ENCODE assay signal across 10 mouse cellular contexts in genomic region chr6:142918691-142919090, GRCm38 (mm10).
"Had no signal": no experiment of that assay in that cellular context is flagged by ENCODE, and none has a peak within 500 bp of the region (broad histone marks: within the 10 kb centered on the region; RNA-seq: fewer than 3 reads in every experiment).

No protein-coding gene starts in this region.

- H3K27ac ChIP-seq: limb, embryonic 12.5 days; liver, embryonic 15.5 days; midbrain, embryonic 10.5 days; neural tube, embryonic 12.5 days; stomach, postnatal 0 days had no signal

- H3K4me3 ChIP-seq: limb, embryonic 12.5 days; liver, embryonic 15.5 days; midbrain, embryonic 10.5 days; myocyte; neural tube, embryonic 12.5 days had no signal

- H3K9me3 ChIP-seq: limb, embryonic 12.5 days; liver, embryonic 15.5 days; midbrain, embryonic 10.5 days; neural tube, embryonic 12.5 days had no signal

- H3K36me3 ChIP-seq: limb, embryonic 12.5 days; liver, embryonic 15.5 days; midbrain, embryonic 10.5 days; neural tube, embryonic 12.5 days had no signal

- H3K27me3 ChIP-seq: limb, embryonic 12.5 days; liver, embryonic 15.5 days; neural tube, embryonic 12.5 days had no signal

- DNase-seq: layer of hippocampus, postnatal 36 days; lung, adult 2 months; lung, postnatal 36 days; midbrain, embryonic 14.5 days had no signal
